Mouse (Mus musculus) thymus, adult 2 months (tissue): ENCODE data around the gene Slc25a23.

Experiments
- CTCF ChIP-seq: fragments of 200-500 bp; IDR thresholded peaks from 2 replicates; pipeline ENCODE4 v1.5.1; 2012; ENCODE audit warnings: mild to moderate bottlenecking, control low read depth, low read length, moderate library complexity, borderline replicate concordance; ENCODE audit not compliant: control insufficient read depth, poor library complexity, insufficient read depth; ENCODE audit errors: extremely low read depth
- POLR2A ChIP-seq: fragments of 200-500 bp; IDR thresholded peaks from 2 replicates; pipeline ENCODE4 v1.6.1; 2012; ENCODE audit warnings: mild to moderate bottlenecking, low read length, control low read depth, moderate library complexity; ENCODE audit not compliant: control insufficient read depth, poor library complexity, insufficient read depth; ENCODE audit errors: extremely low read depth

- no peak for TF ChIP-seq CTCF
- no peak for TF ChIP-seq POLR2A
Observed at GRCm38 (mm10) chr17:57104496-57104895, 44.8 kb upstream of the Slc25a23 start.
